Mouse (Mus musculus): ENCODE measurements around the gene Cdx4. TPM values are rescaled to one million over a fixed set of nuclear protein-coding genes. Genes with fewer than 3 reads are reported as not detected.

Gene Cdx4
- total RNA-seq, 1 experiment from 2014 or later, result not detected

GRCm38 (mm10) chrX:103371221-103371620 is 50.0 kb downstream of the Cdx4 start:
- ATAC-seq (ENCODE audit: extremely low read depth, insufficient number of reproducible peaks, low FRiP score, poor library complexity, severe bottlenecking), result no peak

GRCm38 (mm10) chrX:103371627-103372026 is 50.4 kb downstream of the Cdx4 start:
- ATAC-seq (ENCODE audit: extremely low read depth, insufficient number of reproducible peaks, low FRiP score, poor library complexity, severe bottlenecking), result no peak

- no peak for ATAC-seq (ENCODE audit: extremely low read depth, insufficient number of reproducible peaks, low FRiP score, poor library complexity, severe bottlenecking)
Measured at GRCm38 (mm10) chrX:103374250-103374649, 53.1 kb downstream of the Cdx4 start.

Other genes with a start within 250 kb of the Cdx4 start
- 0.37 and 0.47 TPM in 2 replicates for gene Nap1l2, start 134.8 kb upstream of the Cdx4 start, total RNA-seq (2017)
- 1.2 and 1.4 TPM in 2 replicates for gene Chic1, start 35.1 kb downstream of the Cdx4 start, total RNA-seq (2017)
- gene Tsx, start 93.1 kb downstream of the Cdx4 start, total RNA-seq (2017), result not detected in 2 replicates
- not detected in 2 replicates for gene Gm26992, start 100.6 kb downstream of the Cdx4 start, total RNA-seq (2017)